Mouse (Mus musculus) CH12.LX (cell line): Measurements from ENCODE around the gene Car2. TPM values are rescaled to one million over a fixed set of nuclear protein-coding genes. Genes with fewer than 3 reads are reported as not detected.

Experiments
- DNase-seq: peaks from one replicate; pipeline ENCODE4 v3.0.0-alpha.2; 2013; ENCODE audit errors: extremely low read depth
- H3K27ac ChIP-seq: 2 replicates; pipeline ENCODE4 v1.5.1; 2012; ENCODE audit warnings: low read depth, mild to moderate bottlenecking, control low read depth, moderate library complexity; ENCODE audit not compliant: insufficient read depth
- H3K27me3 ChIP-seq: replicated peaks from 2 replicates; pipeline ENCODE3; 2012; ENCODE audit warnings: inconsistent platforms
- H3K36me3 ChIP-seq, 2 experiments: replicated peaks in 1 of 2; 2 replicates each; pipeline versions ENCODE3 to v1.6.1; 2012; ENCODE audit warnings: inconsistent platforms in 1 of 2, low read length in 1 of 2, mild to moderate bottlenecking in 1 of 2, mixed read lengths in 1 of 2, moderate library complexity in 1 of 2; ENCODE audit not compliant: control insufficient read depth in 1 of 2, insufficient read depth in 1 of 2
- H3K4me1 ChIP-seq, 2 experiments: 2 replicates each; pipeline ENCODE4 v1.6.1; 2012; ENCODE audit warnings: inconsistent platforms in 1 of 2, moderate library complexity in 1 of 2; ENCODE audit not compliant: insufficient read depth in 2 of 2, control insufficient read depth in 1 of 2
- H3K4me2 ChIP-seq: 2 replicates; pipeline ENCODE4 v1.6.1; 2012; ENCODE audit warnings: low read depth, mild to moderate bottlenecking, control low read depth; ENCODE audit not compliant: poor library complexity, insufficient read depth, severe bottlenecking
- H3K4me3 ChIP-seq, 3 experiments: fragments of 150-350 bp in 1 of 3; sonication (generic) in 1 of 3; replicated peaks in 1 of 3; 2 replicates each; pipeline versions ENCODE3 to v1.5.1; 2011 to 2012; ENCODE audit warnings: low read depth in 2 of 3, low read length in 2 of 3, mild to moderate bottlenecking in 2 of 3, moderate library complexity in 2 of 3, control low read depth in 1 of 3, improper control_type of control experiment in 1 of 3, inconsistent platforms in 1 of 3, mixed read lengths in 1 of 3; ENCODE audit not compliant: poor library complexity in 1 of 3
- H3K79me2 ChIP-seq: replicated peaks from 2 replicates; pipeline ENCODE4 v1.6.1; 2012; ENCODE audit warnings: mild to moderate bottlenecking, moderate library complexity; ENCODE audit not compliant: control insufficient read depth, poor library complexity, insufficient read depth, severe bottlenecking; ENCODE audit errors: extremely low read depth
- H3K9ac ChIP-seq: 2 replicates; pipeline ENCODE4 v1.6.1; 2012; ENCODE audit warnings: low read depth, mild to moderate bottlenecking, control low read depth, moderate library complexity; ENCODE audit not compliant: insufficient read depth
- H3K9me3 ChIP-seq: replicated peaks from 2 replicates; pipeline ENCODE3; 2012; ENCODE audit warnings: low read length, inconsistent platforms, mixed read lengths
- BHLHE40 ChIP-seq: IDR thresholded peaks from 2 replicates; pipeline ENCODE4 v1.6.1; 2011; ENCODE audit warnings: mild to moderate bottlenecking, low read depth, low read length, improper control_type of control experiment
- CHD1 ChIP-seq: IDR thresholded peaks from 2 replicates; pipeline ENCODE4 v1.6.1; 2012; ENCODE audit warnings: low read depth, low read length, improper control_type of control experiment, inconsistent platforms
- E2F4 ChIP-seq: IDR thresholded peaks from 2 replicates; pipeline ENCODE4 v1.6.1; 2011; ENCODE audit warnings: low read depth, low read length, improper control_type of control experiment; ENCODE audit not compliant: insufficient replicate concordance
- ELF1 ChIP-seq: IDR thresholded peaks from 2 replicates; pipeline ENCODE4 v1.6.1; 2014; ENCODE audit warnings: low read depth, mild to moderate bottlenecking, inconsistent platforms, low read length, improper control_type of control experiment
- JUN ChIP-seq: IDR thresholded peaks from 2 replicates; pipeline ENCODE4 v1.6.1; 2011; ENCODE audit warnings: low read depth, mild to moderate bottlenecking, low read length, improper control_type of control experiment, moderate library complexity; ENCODE audit not compliant: insufficient read depth
- MAFK ChIP-seq: IDR thresholded peaks from 2 replicates; pipeline ENCODE4 v1.6.1; 2011; ENCODE audit warnings: low read length, improper control_type of control experiment; ENCODE audit not compliant: insufficient replicate concordance
- MAZ ChIP-seq: IDR thresholded peaks from 2 replicates; pipeline ENCODE4 v1.6.1; 2012; ENCODE audit warnings: low read depth, mild to moderate bottlenecking, inconsistent platforms, low read length, improper control_type of control experiment, moderate library complexity
- MEF2A ChIP-seq: IDR thresholded peaks from 2 replicates; pipeline ENCODE4 v1.6.1; 2014; ENCODE audit warnings: low read depth, mild to moderate bottlenecking, inconsistent platforms, low read length, improper control_type of control experiment, borderline replicate concordance
- MXI1 ChIP-seq: IDR thresholded peaks from 2 replicates; pipeline ENCODE4 v1.6.1; 2011; ENCODE audit warnings: mild to moderate bottlenecking, low read depth, low read length, improper control_type of control experiment
- NELFE ChIP-seq: IDR thresholded peaks from 2 replicates; pipeline ENCODE4 v1.6.1; 2011; ENCODE audit warnings: low read depth, low read length, improper control_type of control experiment
- NRF1 ChIP-seq: IDR thresholded peaks from 2 replicates; pipeline ENCODE4 v1.6.1; 2014; ENCODE audit warnings: low read depth, mild to moderate bottlenecking, inconsistent platforms, low read length, improper control_type of control experiment, moderate library complexity
- RAD21 ChIP-seq: IDR thresholded peaks from 2 replicates; pipeline ENCODE4 v1.6.1; 2011; ENCODE audit warnings: low read depth, mild to moderate bottlenecking, low read length, improper control_type of control experiment, moderate library complexity
- TBP ChIP-seq: conservative IDR thresholded peaks from 2 replicates; pipeline ENCODE4 v1.6.1; 2011; ENCODE audit warnings: low read depth, low read length, improper control_type of control experiment
- USF1 ChIP-seq: IDR thresholded peaks from 2 replicates; pipeline ENCODE4 v1.6.1; 2014; ENCODE audit warnings: low read depth, mild to moderate bottlenecking, inconsistent platforms, low read length, improper control_type of control experiment
- ZMIZ1 ChIP-seq: IDR thresholded peaks from 2 replicates; pipeline ENCODE4 v1.6.1; 2012; ENCODE audit warnings: low read depth, mild to moderate bottlenecking, inconsistent platforms, low read length, improper control_type of control experiment
- ZNF384 ChIP-seq: IDR thresholded peaks from 2 replicates; pipeline ENCODE4 v1.6.1; 2012; ENCODE audit warnings: low read depth, low read length, improper control_type of control experiment, inconsistent platforms
- dilution Hi-C: fragments of 300-500 bp; cut with MboI; formaldehyde crosslinking; loops from 2 replicates; pipeline ENCODE4 v1.14.3; 2020; ENCODE audit warnings: low sequenced_read_pairs; ENCODE audit not compliant: extremely low pct_unique_long_range_greater_than_20kb, extremely low pct_ligation_motif_present
- in situ Hi-C: fragments of 300-500 bp; cut with MboI; formaldehyde crosslinking; loops from 3 replicates; pipeline ENCODE4 v1.14.3; 2019; ENCODE audit warnings: low sequenced_read_pairs, low pct_ligation_motif_present, low pct_unique_long_range_greater_than_20kb, mixed read lengths
- polyA plus RNA-seq: library from polyadenylated mRNA; unstranded; fragments of >175 nt; gene quantifications from 2 replicates; pipeline ENCODE4 v1.2.1, GENCODE M21; 2012; ENCODE audit warnings: low read depth; ENCODE audit not compliant: insufficient read length
- total RNA-seq, 2 experiments: library from RNA; depleted of rRNA; stranded (reverse); fragments of 300-350 nt in 1 of 2; fragments of >200 nt in 1 of 2; gene quantifications; 2 replicates each; pipeline ENCODE4 v1.2.3; 2012 to 2014

Car2 gene
- total and polyA plus RNA-seq, 3 experiments: 0.16 TPM; not detected in 2

- H3K9ac ChIP-seq: no peak overlapping the region
- no peak overlapping the region for H3K27ac ChIP-seq
- TF ChIP-seq MEF2A (no peak), CHD1 (no peak), ELF1 (no peak)
- no peaks in the 10 kb centered on the region for H3K79me2 ChIP-seq
- H3K4me2 ChIP-seq: no peak overlapping the region
- no peak overlapping the region for H3K4me3 ChIP-seq
- H3K4me1 ChIP-seq: peaks cover 0 to 2% of the 10 kb centered on the region in 2 experiments; a peak in 1 of 4 replicates
- no peaks in the 10 kb centered on the region for H3K36me3 ChIP-seq
- no peaks in the 10 kb centered on the region for H3K27me3 ChIP-seq
- in situ Hi-C loops: loop anchor here (25.0 kb wide), 1 partner anchor 165 kb away; no protein-coding TSS in a partner anchor
- H3K9me3 ChIP-seq: no peaks in the 10 kb centered on the region
- no peak for DNase-seq
- dilution Hi-C loops: no loop called here
Observed at GRCm38 (mm10) chr3:14897770-14898169, 11.7 kb downstream of the Car2 start.

- H3K4me2 ChIP-seq: no peak overlapping the region
- no peaks in the 10 kb centered on the region for H3K9me3 ChIP-seq
- in situ Hi-C loops: no loop called here
- H3K27ac ChIP-seq: no peak overlapping the region
- dilution Hi-C loops: no loop called here
- no peak overlapping the region for H3K4me3 ChIP-seq
- no peak for DNase-seq
- TF ChIP-seq NRF1 (no peak), JUN (no peak), E2F4 (no peak), ZMIZ1 (no peak), USF1 (no peak), NELFE (no peak), TBP (no peak), ZNF384 (no peak), BHLHE40 (no peak), MXI1 (no peak), RAD21 (no peak), MAFK (no peak), MAZ (no peak)
- H3K79me2 ChIP-seq: no peaks in the 10 kb centered on the region
- H3K4me1 ChIP-seq: no peaks in the 10 kb centered on the region
- H3K36me3 ChIP-seq: no peaks in the 10 kb centered on the region
- no peaks in the 10 kb centered on the region for H3K27me3 ChIP-seq
- no peak overlapping the region for H3K9ac ChIP-seq
Observed at GRCm38 (mm10) chr3:14903380-14903779, 17.3 kb downstream of the Car2 start.
